Mouse (Mus musculus): ENCODE measurements at regions not wholly inside any gene's neighbourhood (a gene's known extent, or its start where the extent isn't known, plus 50 kb on each side); places are given as distances from the start of the nearest gene placed in this dataset.

DNA sequence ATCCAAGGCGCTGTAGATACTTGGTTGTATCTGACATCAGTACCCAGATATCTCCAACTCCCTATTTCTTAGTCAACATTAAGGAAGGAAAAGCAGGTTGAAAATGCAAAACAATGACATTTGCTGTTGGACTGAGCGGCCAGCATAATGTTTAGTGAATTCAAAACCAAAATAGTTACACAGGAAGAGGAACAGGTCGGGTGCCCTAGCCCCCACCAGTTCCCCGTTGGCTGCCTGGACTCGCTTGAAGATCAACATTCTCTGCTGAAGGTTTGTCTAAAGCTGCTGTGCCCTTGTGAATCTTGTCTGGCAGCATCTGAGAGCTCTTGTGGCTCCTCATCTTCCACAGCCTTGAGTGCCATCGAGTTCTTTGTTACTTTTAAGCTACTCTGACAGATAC is 65.3 kb upstream of the Gnaq start:
- no peak for TF ChIP-seq POLR2A (IDR thresholded peaks at IDR 0.05; ENCODE audit: extremely low read depth, insufficient read depth, low read length)
- no peak for TF ChIP-seq CTCF (IDR thresholded peaks at IDR 0.05; ENCODE audit: low read depth, low read length)
